Mouse (Mus musculus) small intestine, adult 2 months (tissue): ENCODE measurements around the gene Faim2. TPM values are rescaled to one million over a fixed set of nuclear protein-coding genes. Genes with fewer than 3 reads are reported as not detected.
A peak's percentile ranks its signal among the peaks of the same experiment; 100 is the strongest.

Source experiments
- H3K27ac ChIP-seq: fragments of 200-500 bp; 2 replicates; pipeline ENCODE4 v1.5.1; 2012; ENCODE audit warnings: low read depth, low read length, control low read depth, inconsistent platforms; ENCODE audit not compliant: insufficient read depth
- H3K27me3 ChIP-seq: fragments of 200-500 bp; 2 replicates; pipeline ENCODE4 v1.6.1; 2012; ENCODE audit warnings: mild to moderate bottlenecking, moderate library complexity, low read length, inconsistent platforms; ENCODE audit not compliant: control insufficient read depth, insufficient read depth
- H3K36me3 ChIP-seq: fragments of 200-500 bp; 2 replicates; pipeline ENCODE4 v1.6.1; 2012; ENCODE audit warnings: mild to moderate bottlenecking, low read length, control low read depth, inconsistent platforms; ENCODE audit not compliant: control insufficient read depth, insufficient read depth
- H3K4me1 ChIP-seq: fragments of 200-500 bp; 2 replicates; pipeline ENCODE4 v1.6.1; 2012; ENCODE audit warnings: low read length, inconsistent platforms, mixed read lengths; ENCODE audit not compliant: control insufficient read depth, insufficient read depth, insufficient read length
- H3K4me3 ChIP-seq: fragments of 200-500 bp; 2 replicates; pipeline ENCODE4 v1.5.1; 2012; ENCODE audit warnings: low read depth, mild to moderate bottlenecking, control low read depth, inconsistent platforms, low read length, moderate library complexity
- CTCF ChIP-seq: fragments of 200-500 bp; IDR thresholded peaks from 2 replicates; pipeline ENCODE4 v1.5.1; 2012; ENCODE audit warnings: low read depth, mild to moderate bottlenecking, control low read depth, inconsistent platforms, low read length, moderate library complexity, mixed read lengths; ENCODE audit not compliant: insufficient replicate concordance, insufficient read length; ENCODE audit errors: extremely low read depth
- POLR2A ChIP-seq: fragments of 200-500 bp; IDR thresholded peaks from 2 replicates; pipeline ENCODE4 v1.6.1; 2012; ENCODE audit warnings: low read depth, mild to moderate bottlenecking, control low read depth, inconsistent platforms, low read length, moderate library complexity
- WGBS: fragments of 180-500 bp; shearing (Covaris S2); methylation state at CpG from one replicate; pipeline ENCODE4 v1.1.7; 2018; 5-methylcytosine and 5-hydroxymethylcytosine counted together
- polyA plus RNA-seq: library from polyadenylated mRNA; depleted of rRNA; stranded (reverse); fragments of >200 nt; gene quantifications from 2 replicates; pipeline ENCODE4 v1.2.3, GENCODE M21; 2012

The Faim2 gene
- polyA plus RNA-seq, 1 experiment: 1.7 TPM

DNA sequence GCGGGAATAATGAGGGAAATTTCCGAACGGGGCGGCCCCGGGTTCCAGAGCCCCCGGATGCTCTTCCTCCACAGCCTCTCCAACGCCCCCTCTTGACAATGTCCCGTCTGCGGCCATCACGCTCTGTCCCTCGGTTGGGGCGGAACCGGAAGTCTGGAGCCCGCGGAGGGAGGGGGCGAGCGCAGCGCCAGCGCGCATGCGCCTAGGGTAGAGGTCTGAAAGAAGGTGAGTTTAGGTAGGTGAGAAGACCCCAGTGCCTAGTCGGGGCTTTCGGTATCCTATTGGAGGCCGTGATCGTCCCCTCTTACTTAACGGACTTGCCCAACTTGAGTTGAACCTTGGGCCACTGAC, 53.4 kb downstream of the Faim2 start, which contains the start of gene Bcdin3d:
Bcdin3d (minus strand) TSS at position 155 of the 351 bp plus-strand sequence.
- H3K4me1 ChIP-seq: no peaks in the 10 kb centered on the region; the same call in 1 of the 2 replicates
- H3K4me3 ChIP-seq: peak within 1 kb of the TSS; percentile 92
- H3K36me3 ChIP-seq: no peaks in the 10 kb centered on the region; the same call in 1 of the 2 replicates
- peak within 1 kb of the TSS; percentile 28 for H3K27ac ChIP-seq
- WGBS: under 1% methylated on average over 26 of the region's 26 CpGs
- TF ChIP-seq POLR2A (peak; percentile 66), CTCF (peak; percentile 9; the same call in 1 of the 2 replicates)
- H3K27me3 ChIP-seq: no peaks in the 10 kb centered on the region

DNA sequence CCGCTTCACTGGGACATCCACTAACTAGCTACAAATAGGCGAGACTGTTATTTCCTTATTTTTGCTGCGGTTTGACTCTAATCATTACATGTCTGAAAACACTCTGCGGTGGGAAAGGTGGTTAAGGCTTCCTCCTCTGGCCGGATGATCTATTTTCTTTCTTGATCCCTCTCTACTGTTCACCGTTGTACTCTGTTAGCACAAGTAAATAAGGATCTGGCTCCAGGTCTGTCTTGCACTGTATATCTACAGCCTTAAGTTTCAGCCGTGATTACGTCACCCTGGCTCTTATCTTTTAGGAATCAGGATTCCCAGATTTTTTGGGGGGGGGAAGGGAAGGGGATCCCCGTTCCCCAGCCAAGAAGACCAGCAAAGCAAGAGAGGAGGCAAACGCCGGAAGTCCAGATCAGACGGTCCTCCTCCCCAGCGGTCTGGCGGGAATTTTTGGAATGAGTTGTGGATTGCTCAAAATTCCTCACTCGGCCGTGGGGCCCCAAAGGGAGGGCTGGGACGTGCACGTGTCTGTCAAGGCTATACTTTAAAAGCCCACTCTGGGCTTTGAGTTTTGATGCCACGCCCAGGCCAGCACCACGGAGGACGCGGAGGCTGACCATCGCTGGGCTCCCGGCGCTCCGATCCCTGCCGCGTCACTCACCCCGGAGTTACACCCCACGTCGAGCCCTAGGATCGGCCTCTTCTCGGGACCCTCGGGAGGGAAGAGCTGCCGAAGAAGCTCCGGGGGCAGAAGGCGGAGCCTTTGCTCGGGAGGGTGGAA, 54.0 kb downstream of the Faim2 start:
- TF ChIP-seq POLR2A (no peak), CTCF (no peak)
- 3% methylated on average over 38 of the region's 38 CpGs for WGBS
- Histone ChIP-seq H3K4me3 (peak overlapping the region; percentile 92), H3K27ac (peak overlapping the region; percentile 28), H3K27me3 (no peaks in the 10 kb centered on the region), H3K36me3 (no peaks in the 10 kb centered on the region; the same call in 1 of the 2 replicates), H3K4me1 (no peaks in the 10 kb centered on the region; the same call in 1 of the 2 replicates)

DNA sequence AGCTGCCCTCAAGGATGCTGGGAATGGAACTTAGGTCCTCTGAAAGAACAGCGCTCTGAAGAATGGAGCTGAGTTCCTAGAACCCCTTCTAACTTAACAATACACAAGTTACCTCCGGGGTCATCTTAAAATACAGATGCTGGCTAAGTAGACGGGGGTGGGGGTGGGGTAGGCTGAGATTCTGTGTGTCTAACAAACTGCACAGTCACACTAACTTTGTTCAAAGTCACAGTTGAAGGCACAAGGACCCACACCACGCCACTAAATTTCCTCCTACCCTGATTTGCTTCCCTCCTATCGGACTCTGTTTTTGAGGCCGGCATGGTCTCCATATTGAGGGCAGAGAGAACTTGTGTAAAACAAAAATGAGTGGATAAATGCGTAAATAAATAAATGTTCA, 55.0 kb downstream of the Faim2 start:
- no peaks in the 10 kb centered on the region; the same call in 1 of the 2 replicates for H3K4me1 ChIP-seq
- no peaks in the 10 kb centered on the region; the same call in 1 of the 2 replicates for H3K36me3 ChIP-seq
- no peaks in the 10 kb centered on the region for H3K27me3 ChIP-seq
- no peak for TF ChIP-seq CTCF
- TF ChIP-seq POLR2A: no peak
- 80% methylated on average over 7 of the region's 7 CpGs for WGBS
- H3K4me3 ChIP-seq: no peak overlapping the region
- H3K27ac ChIP-seq: no peak overlapping the region

DNA sequence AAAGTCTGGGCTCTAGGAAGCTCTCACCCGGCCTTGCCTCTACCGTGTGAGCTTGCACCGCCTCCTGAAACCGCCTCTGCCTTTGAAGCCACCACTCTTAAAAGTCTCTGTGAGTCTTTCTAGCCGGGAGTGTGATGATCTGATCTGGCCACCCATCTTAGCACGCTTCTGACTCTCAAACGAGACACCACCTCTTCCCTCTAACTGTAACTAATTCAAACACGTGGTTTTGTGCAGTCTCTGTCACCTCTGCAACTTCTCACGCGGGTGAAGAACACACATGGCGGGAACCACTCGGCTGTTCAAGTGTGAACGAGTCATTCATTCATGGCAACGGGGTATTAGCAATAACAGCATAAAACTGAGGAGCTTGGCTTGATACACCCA, 56.3 kb downstream of the Faim2 start:
- Histone ChIP-seq H3K4me1 (no peaks in the 10 kb centered on the region; the same call in 1 of the 2 replicates), H3K36me3 (no peaks in the 10 kb centered on the region; the same call in 1 of the 2 replicates), H3K4me3 (no peak overlapping the region), H3K27me3 (no peaks in the 10 kb centered on the region), H3K27ac (no peak overlapping the region)
- TF ChIP-seq CTCF: no peak
- WGBS: 78% methylated on average over 14 of the region's 14 CpGs

DNA sequence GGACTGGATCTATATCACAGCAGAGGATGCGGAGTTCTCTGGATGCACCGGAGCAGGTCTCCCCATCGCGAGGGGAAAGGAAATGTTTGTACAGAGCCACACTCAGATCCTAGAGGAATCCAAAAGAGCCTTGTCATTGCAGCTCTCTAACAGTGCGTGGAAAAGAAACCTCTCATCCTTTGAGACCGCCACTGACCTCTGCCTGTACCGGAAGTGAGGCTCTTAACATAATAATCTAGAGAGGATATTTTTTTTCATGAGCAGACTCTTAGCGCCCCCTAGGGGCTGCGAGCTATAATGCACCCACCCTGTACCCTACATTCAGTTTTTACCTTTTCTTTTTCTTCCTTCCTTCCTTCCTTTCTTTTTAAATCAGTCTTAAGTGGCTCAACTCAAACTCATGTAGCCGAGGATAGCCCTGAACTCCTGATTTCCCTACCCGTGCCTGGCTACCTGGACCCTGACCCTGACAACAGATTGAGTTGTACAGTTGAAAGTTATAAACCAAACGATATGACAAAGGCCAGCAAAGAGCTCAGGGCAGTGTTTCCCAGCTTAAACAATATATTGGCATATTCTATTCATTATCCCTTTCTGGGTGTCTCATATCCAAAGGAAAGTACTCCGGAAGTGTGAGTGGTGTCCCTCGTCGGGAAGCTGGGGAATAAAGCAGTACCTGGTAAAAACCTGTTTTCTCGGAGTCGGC, 56.8 kb downstream of the Faim2 start:
- H3K27ac ChIP-seq: peak overlapping the region; percentile 20; the same call in 1 of the 2 replicates
- no peaks in the 10 kb centered on the region; the same call in 1 of the 2 replicates for H3K36me3 ChIP-seq
- H3K4me1 ChIP-seq: no peaks in the 10 kb centered on the region; the same call in 1 of the 2 replicates
- H3K27me3 ChIP-seq: no peaks in the 10 kb centered on the region
- no peak for TF ChIP-seq POLR2A
- TF ChIP-seq CTCF: peak; percentile 63; the same call in 1 of the 2 replicates
- WGBS: 54% methylated on average over 17 of the region's 17 CpGs
- H3K4me3 ChIP-seq: no peak overlapping the region

DNA sequence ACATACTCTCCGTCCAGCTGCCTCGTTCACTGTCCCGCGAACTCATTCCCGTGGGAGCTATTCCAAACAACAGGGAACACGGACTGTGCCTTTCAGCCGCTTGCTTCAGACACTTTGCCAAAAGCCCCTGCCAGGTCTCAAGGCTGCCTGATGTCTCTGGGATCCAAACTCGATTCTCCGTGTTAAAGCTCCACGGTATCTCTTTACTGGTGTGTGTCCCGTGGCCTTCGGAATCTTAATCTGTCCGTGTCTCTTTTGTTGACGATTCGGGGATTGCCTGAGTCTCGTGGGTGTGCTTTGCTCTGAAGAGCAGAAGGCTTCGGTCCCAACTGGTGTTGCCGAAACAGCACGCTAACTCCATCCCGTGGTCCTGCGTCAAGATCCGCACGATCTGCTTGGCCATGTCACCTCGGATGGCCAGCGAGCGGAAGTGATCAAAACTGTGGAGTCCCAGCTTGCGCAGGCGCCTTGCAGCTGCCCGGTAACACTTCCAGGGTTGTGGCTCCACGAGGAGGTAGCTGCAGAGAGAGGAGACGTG, 57.7 kb downstream of the Faim2 start:
- TF ChIP-seq POLR2A (no peak), CTCF (no peak)
- Histone ChIP-seq H3K27me3 (no peaks in the 10 kb centered on the region), H3K4me1 (no peaks in the 10 kb centered on the region; the same call in 1 of the 2 replicates), H3K27ac (0 out of 2 replicates have a peak overlapping the region, but pooled peaks have one; percentile 20), H3K4me3 (no peak overlapping the region), H3K36me3 (no peaks in the 10 kb centered on the region; the same call in 1 of the 2 replicates)
- WGBS: 89% methylated on average over 31 of the region's 31 CpGs
